Mouse (Mus musculus) left cerebral cortex, adult 2 months (tissue): ENCODE data around the gene Mpz. TPM values are rescaled to one million over a fixed set of nuclear protein-coding genes. Genes with fewer than 3 reads are reported as not detected.
"Not testable (repeated sequence)": the region's sequence is repeated elsewhere in the genome, so short reads cannot be mapped to it uniquely, and the experiment has no call there.

Experiments used
- DNase-seq, 2 experiments: peaks; one replicate each; pipeline ENCODE4 v3.0.0; 2021 to 2022; ENCODE audit warnings: low spot score in 2 of 2, mixed read lengths in 1 of 2; ENCODE audit errors: extremely low spot score in 1 of 2
- H3K27ac ChIP-seq: fragments of 200-600 bp; 2 replicates; pipeline ENCODE4 v1.8.1; 2022
- H3K4me3 ChIP-seq: fragments of 200-600 bp; 2 replicates; pipeline ENCODE4 v1.8.1; 2022
- CTCF ChIP-seq: fragments of 200-600 bp; IDR thresholded peaks from 2 replicates; pipeline ENCODE4 v1.8.1; 2022; ENCODE audit warnings: antibody characterized with exemption, mild to moderate bottlenecking, moderate library complexity
- intact Hi-C: fragments of 180-260 bp; cut with DNase I; formaldehyde crosslinking; loops from one replicate; pipeline ENCODE4 v1.15.1; 2025
- total RNA-seq, 2 experiments: library from RNA; stranded (reverse); gene quantifications; 2 replicates each; pipeline ENCODE4 v1.2.3; 2021

Gene Mpz
- total RNA-seq, 2 experiments from 2014 or later: not detected

DNA sequence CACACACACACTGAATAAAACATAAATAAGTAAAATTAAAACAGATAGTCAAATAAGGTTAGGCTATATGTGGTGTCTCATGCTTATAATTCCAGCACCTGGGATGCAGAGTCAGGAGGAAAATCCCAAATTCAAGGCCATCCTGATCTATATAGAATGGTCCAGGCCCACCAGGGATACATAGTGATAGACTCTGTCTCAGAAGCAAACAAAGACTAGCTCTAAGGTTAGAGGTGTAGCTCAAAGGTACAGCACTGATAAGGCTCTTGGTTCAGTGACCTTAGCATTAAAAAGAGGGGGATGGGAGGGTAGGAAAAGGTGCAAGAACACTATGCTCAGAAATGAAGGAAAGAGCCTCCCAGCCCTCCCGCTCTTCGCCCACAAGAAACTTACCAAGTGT, 14.9 kb upstream of the Mpz start:
- Histone ChIP-seq H3K4me3 (no peak overlapping the region), H3K27ac (no peak overlapping the region)
- intact Hi-C loops: no loop called here
- DNase-seq: no peak
- TF ChIP-seq CTCF: no peak

DNA sequence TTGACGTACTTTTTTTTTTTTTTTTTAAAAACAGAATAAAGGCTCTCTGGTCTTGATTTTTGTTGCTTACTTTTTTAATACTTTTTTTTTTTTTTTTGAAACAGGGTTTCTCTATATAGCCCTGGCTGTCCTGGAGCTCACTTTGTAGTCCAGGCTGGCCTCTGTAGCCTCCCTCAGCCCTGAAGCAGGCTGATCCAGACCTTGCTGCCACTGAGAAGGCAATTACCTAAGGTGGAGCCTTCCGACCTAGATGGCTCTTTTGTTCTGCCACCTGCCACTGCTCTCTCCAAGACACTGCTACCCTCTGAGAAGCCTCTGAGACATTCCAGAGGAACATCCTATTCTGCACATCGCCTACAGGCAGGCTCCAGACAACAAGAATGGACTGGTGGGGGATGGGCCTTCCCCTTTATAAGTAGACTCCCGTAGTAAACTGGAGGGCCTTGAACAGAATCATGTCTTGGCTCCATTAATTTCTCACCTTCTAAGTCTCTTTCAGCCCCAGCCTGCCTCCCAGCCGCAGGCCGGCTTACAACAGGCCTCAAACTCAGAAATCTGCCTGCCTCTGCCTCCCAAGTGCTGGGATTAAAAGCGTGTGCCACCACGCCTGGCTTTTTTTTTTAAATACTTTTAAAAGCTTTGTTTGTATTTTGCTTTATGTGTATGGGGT, 12.9 kb upstream of the Mpz start:
- DNase-seq, H3K27ac ChIP-seq, H3K4me3 ChIP-seq, intact Hi-C loops: not testable (repeated sequence)

DNA sequence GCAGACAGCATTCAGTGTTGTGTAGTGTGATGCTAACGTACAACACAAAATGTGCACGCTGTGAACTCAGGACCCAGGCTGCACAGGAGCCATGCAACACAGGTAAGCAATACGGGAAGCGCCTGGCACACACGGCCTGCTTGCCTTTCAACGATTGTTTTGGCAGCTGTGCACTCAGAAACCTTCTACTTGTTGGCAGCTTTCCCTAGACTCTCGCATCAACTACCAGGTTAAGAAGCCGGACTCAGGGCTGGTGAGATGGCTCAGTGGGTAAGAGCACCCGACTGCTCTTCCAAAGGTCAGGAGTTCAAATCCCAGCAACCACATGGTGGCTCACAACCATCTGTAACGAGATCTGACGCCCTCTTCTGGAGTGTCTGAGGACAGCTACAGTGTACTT, 7.5 kb upstream of the Mpz start:
- DNase-seq, intact Hi-C loops, H3K4me3 ChIP-seq: not testable (repeated sequence)

DNA sequence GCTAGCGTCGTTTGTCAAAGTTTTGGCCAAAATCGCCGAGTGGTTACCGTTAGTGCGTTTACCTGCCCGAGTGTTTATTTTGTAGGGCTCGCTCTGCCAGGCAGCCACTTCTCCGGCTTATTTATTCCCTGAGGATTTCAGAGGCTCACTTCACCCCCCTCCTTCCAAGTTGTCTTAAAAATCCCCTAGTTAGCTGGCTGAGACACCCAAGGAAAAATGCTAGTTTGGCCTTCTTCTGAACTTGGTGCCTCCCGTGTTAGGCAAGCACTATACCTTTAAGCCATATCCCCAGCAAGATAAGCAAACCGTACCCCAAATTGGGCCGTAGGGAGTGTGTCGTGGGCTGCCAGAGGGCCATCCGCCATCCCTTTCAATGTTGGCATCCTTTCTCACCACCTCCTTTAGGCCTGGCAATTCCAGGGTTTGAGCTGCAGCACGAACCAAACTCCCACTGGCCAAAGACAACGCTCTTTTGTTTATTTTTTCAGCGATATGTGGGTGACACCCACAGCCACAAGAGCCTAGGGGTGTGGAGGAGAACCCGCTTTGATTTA, 404 bp downstream of the Mpz start:
- Histone ChIP-seq H3K4me3 (peak overlapping the region; percentile 93), H3K27ac (peak overlapping the region; percentile 99)
- TF ChIP-seq CTCF: no peak
- intact Hi-C loops: loop anchor here (1.0 to 5.0 kb wide), 2 partner anchors 46 to 70 kb away; partner anchors contain the start of gene Pcp4l1
- peak; percentile 28 to 49 for DNase-seq

More for the DNA sequence above, 7.5 kb upstream of the Mpz start:
- not testable (repeated sequence) for H3K27ac ChIP-seq

DNA sequence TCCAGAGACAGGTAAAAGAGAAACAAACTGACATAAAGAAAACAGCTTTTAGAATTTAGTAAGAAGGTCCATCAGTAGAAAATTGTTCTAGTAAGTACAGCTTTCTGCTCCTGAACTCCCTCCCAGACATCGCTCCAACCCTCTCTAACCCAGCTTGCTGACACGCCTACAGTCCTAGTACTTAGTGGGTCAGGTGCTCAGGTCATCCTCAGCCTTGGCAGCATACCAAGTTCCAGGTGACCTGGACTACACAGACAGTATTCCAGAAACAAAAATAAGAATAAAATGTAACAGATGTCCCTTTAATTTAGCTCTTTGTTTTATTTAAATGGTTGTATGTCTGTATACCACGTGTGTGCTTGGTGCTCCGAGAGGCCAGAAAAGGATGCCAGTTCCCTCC, 1.5 kb downstream of the Mpz start:
- Histone ChIP-seq H3K27ac (peak overlapping the region; percentile 99; the same call in 1 of the 2 replicates), H3K4me3 (no peak overlapping the region)
- no peak for DNase-seq
- TF ChIP-seq CTCF: no peak
- intact Hi-C loops: loop anchor here (5.0 kb wide), 1 partner anchor 45 kb away; the partner anchor contains the start of gene Pcp4l1

DNA sequence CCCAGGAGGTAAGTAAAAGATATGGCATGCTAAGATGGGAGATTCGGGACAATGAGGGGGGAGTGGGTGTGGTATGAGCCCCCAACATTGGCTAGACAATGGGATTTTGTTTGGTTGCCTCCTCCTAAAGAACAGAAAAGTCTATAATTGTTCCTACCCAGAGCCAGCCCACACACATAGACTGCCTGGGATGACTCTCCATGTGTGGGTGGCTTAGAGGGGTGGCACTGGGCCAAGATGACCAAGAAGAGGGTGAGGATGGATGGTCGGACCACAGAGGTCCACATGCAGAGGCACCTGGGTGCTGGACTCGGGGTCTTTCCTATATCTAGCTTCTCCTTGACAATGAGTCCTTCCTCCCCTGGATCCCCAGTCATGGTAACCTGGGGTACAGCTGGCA, 6.1 kb downstream of the Mpz start:
- peak in 1 of 2 experiments; percentile 21 for DNase-seq
- Histone ChIP-seq H3K27ac (no peak overlapping the region), H3K4me3 (no peak overlapping the region)
- no peak for TF ChIP-seq CTCF
- intact Hi-C loops: no loop called here

DNA sequence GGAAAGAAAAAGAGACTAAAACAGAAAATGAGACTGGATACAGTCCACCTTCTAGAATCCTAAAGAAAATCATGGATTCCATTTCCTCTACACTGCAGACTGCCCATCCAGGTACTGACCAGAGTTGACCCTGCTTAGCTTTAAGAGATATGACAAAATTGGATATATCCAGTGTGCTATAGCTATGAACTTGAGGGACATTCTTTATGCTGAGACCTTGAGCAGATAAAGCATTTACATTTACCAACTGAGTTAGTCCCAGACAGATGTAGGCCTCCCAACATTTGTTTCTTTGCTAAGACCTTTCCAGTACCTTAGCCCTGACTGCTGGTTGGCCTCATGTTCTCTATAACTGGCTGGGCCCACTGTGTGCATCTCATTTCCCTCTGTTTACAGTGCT, 7.5 kb downstream of the Mpz start:
- DNase-seq: no peak
- no peak for TF ChIP-seq CTCF
- Histone ChIP-seq H3K27ac (no peak overlapping the region), H3K4me3 (no peak overlapping the region)
- intact Hi-C loops: loop anchor here (2.0 kb wide), 1 partner anchor 59 kb away; no protein-coding TSS in a partner anchor

DNA sequence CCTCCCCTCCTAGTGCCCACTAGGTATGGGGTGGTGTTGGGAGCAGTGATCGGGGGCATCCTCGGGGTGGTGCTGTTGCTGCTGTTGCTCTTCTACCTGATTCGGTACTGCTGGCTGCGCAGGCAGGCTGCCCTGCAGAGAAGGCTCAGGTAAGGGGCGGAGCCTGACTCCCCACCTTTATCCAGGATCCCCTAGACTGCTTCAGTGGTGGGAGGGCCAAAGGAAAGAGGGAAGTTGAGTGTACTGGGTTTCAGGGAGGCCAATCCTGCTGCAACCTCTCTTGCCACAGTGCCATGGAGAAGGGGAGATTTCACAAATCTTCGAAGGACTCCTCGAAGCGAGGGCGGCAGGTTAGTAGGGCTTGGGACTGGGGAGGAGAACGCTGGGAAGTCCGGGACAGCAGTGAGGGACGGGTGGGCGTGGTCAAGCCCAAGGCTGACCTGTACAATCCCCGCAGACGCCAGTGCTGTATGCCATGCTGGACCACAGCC, 9.0 kb downstream of the Mpz start:
- H3K27ac ChIP-seq: no peak overlapping the region
- H3K4me3 ChIP-seq: no peak overlapping the region
- intact Hi-C loops: loop anchor here (2.0 kb wide), 1 partner anchor 57 kb away; no protein-coding TSS in a partner anchor
- no peak for DNase-seq
- TF ChIP-seq CTCF: no peak; the same call in 1 of the 2 replicates

DNA sequence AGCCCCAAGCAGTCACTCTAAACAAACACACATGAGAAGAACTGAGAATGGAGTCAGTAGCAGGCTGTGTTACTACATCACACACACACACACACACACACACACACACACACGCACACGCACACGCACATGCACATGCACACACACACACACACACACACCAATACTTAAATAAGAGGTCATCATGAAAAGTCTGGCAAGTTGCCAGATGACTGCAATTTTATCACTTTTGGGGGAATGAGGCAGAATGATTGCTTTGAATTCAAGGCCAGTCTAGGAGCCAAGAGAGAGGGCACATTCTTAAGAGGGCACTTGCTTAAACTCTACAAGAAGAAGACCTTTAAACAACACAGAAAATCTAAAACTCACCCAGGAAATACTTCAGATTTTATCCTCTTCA, 12.0 kb downstream of the Mpz start:
- DNase-seq: no peak
- Histone ChIP-seq H3K4me3 (no peak overlapping the region), H3K27ac (no peak overlapping the region)
- intact Hi-C loops: no loop called here
- TF ChIP-seq CTCF: no peak

DNA sequence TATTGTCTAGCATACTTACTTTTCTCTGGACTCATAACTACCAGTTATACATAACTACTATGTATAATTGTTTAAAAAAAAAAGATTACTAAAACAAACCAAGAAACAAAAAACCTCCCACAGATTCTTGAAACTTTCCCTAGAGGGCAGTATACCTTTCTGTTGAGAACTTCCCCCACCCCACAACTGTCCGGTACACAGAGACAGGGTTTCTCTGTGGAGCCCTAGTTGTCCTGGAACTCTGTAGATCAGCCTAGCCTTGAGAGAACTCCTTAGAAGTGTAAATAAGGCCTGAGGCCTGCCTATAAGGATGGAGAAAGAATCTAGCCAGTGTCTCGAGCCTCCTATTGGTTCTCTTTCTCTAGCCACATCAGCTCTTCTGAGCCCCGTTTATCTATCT, 13.7 kb downstream of the Mpz start:
- intact Hi-C loops: loop anchor here (1.0 kb wide), 1 partner anchor 57 kb away; no protein-coding TSS in a partner anchor
- no peak for DNase-seq
- TF ChIP-seq CTCF: peak; percentile 63
- Histone ChIP-seq H3K4me3 (no peak overlapping the region), H3K27ac (no peak overlapping the region)

DNA sequence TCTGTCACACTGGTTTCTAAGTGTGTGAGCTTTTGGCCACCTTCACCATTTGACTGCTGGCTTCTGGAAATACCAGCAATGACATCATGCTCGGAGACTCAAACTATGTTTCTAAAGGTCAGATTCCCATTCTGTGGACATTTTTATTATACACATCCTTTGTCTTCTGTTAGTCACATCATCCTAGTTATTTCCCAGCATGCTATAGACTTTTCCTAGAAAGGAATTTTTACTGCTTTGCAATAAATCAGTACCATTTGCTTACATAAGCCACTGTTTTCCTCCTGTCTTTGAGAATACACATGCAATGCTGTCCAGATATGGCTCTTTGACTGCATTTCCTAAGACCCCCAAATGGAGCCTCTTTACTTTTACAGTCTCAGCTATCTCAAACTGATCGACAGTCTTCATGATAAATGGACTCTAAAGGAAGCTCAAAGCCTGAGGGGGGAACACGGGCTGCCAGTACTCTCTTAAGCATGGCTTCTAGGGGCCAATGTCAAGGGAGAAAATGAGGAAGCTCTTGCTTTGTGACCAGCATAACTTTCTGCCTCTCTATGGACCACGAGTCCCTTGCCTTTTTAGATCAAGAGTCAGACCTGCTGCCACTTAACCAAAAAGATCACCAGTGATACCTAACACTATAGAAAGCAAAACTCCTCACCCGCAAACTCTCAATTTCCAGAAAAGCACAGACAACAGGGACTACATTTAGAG, 15.3 kb downstream of the Mpz start:
- H3K27ac ChIP-seq: no peak overlapping the region
- no peak for TF ChIP-seq CTCF
- H3K4me3 ChIP-seq: no peak overlapping the region
- intact Hi-C loops: no loop called here
- no peak for DNase-seq

DNA sequence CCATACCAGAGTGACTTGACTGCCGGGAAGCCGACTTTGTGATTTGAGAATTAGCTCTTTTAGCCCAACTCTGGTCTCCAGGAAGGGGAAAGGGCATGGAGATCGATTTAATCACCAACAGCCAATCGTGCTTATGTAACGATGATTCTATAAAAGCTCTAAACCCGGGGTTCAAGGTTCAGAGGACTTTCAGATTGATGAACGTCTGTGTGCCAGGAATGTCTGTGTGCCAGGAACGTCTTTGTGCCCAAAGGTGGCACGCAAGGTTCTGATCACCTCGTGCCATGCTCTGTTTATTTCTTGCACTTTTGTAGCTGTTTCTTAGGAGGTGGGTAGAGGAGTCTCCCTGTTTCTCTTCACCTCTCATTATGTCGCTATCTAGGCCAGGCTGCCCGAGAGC, 18.4 kb downstream of the Mpz start:
- no peak for DNase-seq
- intact Hi-C loops: no loop called here
- H3K4me3 ChIP-seq: no peak overlapping the region
- no peak overlapping the region for H3K27ac ChIP-seq
- no peak for TF ChIP-seq CTCF
